Mouse (Mus musculus) yolk sac, embryonic 10.5 days (tissue): ENCODE data around the gene Ankrd17.

Experiments
- DNase-seq: peaks from one replicate; pipeline ENCODE4 v3.0.0-alpha.2; 2017; ENCODE audit warnings: low spot score

Gene Ankrd17

GRCm38 (mm10) chr5:90366121-90367066 lies at the start of gene Ankrd17:
Gene Ankrd17 (minus strand): TSS chr5:90366577.
- DNase-seq = peak; percentile 96

DNA sequence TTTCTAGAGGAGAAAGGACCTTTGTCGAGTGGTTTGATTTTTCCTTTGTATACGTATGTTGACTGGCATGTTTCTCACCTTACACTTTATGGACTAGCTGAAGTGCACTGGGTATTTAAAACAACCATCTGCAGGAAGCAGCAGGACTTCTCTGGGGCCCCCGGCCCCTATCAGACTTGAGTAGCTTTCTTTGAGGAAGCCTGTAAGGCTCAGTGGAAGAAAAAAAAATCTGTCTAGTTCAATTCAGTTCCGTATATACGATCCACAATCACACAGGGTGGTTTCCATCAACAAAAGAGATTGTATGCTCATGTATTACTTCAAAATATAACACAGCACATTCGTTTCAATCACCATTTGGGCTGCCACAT lies 48.5 kb upstream of the Ankrd17 start:
- DNase-seq = no peak

DNA sequence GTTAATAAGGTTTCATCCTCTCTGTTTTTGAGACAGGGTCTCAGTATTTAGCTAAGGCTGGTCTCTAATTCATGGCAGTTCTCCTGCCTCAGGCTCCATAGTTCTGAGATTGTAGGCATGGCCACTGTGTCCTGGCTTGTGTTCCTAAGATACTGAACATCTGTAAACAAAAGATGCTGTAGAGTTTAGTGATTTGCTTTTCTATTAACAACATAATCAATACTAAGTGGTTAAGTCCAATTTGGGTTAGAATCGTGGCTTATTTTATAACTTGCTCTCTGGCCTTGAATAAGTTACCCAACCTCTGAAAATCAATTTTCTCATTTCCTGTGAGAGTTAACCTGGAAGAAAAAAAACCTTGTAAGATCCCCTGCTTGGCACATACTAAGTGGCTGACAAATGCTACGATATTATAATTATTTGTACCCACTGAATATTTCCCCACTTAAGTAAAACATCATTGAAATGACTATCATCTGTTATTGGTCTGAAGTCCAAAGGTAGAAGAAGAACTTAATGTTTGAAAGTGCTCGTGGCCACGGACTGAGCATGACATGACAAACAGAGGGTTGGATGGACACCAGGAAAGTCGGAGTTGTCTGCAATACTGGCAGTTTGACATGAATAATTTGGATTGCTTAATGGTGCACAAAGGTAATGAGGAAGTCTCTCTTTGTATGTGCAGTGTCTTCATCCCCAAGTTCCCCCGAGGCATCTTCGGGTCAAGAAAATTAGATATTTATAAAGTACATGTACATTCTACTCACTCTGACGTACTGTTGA lies 48.0 kb upstream of the Ankrd17 start:
- DNase-seq = no peak

- peak; percentile 62 for DNase-seq
Observed at GRCm38 (mm10) chr5:90405210-90405609, 38.8 kb upstream of the Ankrd17 start.

DNA sequence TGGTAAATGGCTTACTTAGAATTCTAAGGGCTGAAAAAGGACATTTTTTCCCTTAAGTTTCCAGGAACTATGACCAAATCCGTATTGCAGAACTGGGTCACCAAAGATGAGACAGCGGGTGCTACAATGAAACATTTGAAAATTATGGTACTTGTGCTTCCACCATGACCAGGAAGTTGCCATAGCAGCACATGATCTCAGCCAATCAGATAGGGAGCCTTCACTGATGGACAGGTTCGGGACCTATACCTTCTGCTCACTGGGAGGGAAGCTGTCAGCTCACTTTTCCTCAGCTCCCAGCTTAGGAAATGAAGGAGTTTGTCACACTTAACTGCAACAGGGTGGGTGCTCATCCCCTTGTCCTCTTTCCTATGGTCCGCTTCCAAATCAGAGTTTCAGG lies 30.4 kb upstream of the Ankrd17 start:
- no peak for DNase-seq

GRCm38 (mm10) chr5:90394322-90394721 lies 27.9 kb upstream of the Ankrd17 start:
- no peak for DNase-seq

GRCm38 (mm10) chr5:90393764-90394163 lies 27.4 kb upstream of the Ankrd17 start:
- DNase-seq = no peak

- peak; percentile 50 for DNase-seq
Observed at GRCm38 (mm10) chr5:90383080-90383479, 16.7 kb upstream of the Ankrd17 start.

DNA sequence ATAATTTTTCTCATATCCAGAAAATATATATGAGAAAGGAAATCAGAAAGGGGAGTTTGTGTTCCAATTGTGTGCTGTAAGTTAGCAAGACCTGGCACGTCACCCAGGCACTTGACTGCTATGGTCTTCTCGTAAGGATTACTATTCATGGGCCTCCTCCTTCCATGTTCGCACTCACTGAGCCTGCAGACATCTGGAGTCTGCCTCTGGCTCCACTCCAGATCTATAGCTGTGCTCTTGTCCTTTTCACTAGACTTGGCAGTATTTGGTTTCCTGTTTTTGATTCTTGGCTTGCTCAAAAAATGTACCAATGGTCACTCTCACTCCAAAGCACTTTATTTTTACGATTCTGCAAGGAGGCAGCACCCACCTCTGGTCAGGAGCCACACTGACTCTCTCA lies 15.1 kb upstream of the Ankrd17 start:
- no peak for DNase-seq

- DNase-seq = no peak
Observed at GRCm38 (mm10) chr5:90373708-90374107, 7.3 kb upstream of the Ankrd17 start.

DNA sequence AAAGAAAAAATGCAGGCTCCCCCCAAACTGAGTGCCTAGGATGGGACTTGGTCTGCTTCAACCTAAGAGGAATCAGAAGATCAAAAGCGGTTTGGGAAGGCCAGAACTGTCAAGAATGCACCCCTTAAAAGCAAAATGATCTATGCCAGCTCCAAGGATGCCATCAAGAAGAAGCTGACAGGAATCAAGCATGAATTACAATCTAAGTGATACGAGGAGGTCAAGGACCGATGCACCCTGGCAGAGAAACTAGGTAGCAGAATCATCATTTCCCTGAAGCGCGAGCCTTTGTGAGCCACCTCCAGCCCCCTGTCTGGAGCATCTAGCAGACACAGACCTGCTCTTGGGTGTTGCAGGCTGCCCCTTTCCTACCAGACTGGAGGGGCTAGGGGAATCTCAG lies 4.0 kb upstream of the Ankrd17 start:
- DNase-seq = no peak

- no peak for DNase-seq
Observed at GRCm38 (mm10) chr5:90367067-90367303, 608 bp upstream of the Ankrd17 start, which contains the start of gene Gm9958. Gene Gm9958 (plus strand): TSS chr5:90367204.

GRCm38 (mm10) chr5:90365141-90365951 lies 1.0 kb downstream of the Ankrd17 start:
- peak; percentile 78 for DNase-seq

DNA sequence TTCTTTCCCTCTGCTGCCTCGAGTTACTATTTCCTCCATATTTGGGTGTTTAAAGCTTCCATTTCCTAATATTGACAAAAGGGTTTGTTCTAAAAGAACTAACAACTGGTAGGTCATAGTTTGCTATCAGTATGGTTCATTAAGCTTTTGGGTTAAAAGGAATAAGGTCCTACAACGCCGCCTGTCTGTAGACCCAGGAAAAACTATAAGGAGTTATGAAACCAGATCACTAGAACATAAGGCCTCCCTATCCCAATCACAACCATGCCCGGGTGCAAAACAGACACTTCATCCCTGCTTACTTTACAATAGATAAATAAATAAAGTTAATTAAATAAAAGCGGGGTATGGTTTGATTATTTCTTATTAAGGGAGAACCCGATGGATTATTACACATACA lies 1.9 kb downstream of the Ankrd17 start:
- peak; percentile 63 for DNase-seq

GRCm38 (mm10) chr5:90355824-90356223 lies 10.6 kb downstream of the Ankrd17 start:
- no peak for DNase-seq

DNA sequence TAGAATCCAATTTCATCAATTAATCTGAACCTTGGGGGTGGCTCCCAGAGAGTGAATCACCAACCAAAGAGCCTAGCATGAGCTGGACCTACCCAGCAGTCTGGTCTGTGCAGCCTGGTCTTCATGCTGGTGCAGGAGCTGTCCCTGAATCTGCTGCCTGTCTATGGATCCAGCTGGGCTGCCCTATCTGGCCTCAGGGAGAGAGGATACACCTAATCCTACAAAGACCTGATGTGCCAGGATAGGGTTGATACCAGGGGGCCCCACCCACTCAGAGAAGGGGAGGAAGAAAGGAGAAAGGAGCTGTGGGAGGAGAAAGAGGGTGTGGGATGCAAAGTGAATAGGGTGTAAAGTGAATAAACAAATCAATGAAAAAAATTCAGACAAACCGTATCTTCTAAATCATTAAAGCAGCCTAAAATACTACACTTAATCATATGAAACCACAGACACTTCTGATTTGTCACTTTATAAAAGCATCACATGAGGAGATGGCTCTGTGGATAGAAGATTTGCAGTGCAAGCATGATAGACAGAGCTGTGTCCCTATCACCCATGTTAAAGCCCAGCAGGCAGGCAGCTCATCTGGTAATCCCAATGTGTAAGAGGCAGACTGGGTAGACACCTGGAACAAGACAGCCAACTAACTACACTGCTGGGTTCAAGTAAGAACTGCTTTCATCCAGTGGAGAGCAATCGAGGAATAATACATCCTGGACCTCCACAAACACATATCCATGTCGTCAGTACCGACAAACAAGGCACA lies 12.6 kb downstream of the Ankrd17 start:
- DNase-seq = no peak

DNA sequence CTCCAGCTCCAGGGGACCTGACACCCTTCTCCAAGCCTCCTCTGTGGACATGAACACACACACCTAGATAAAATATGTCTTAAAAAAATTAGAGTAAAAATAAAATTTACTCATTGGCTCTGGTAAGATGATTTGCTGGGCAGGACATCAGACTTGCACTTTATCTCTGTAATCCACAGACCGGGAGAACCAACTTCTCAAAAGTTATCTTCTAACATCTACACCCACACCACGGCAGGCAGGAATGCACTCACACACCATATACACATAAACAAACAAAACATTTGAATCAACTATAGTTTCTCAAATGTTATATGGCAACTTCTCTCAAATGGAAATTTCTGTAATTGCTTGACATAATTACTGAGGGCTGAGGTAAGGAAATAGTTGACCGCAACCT lies 19.5 kb downstream of the Ankrd17 start:
- no peak for DNase-seq

- no peak for DNase-seq
Observed at GRCm38 (mm10) chr5:90340847-90341246, 25.5 kb downstream of the Ankrd17 start.

DNA sequence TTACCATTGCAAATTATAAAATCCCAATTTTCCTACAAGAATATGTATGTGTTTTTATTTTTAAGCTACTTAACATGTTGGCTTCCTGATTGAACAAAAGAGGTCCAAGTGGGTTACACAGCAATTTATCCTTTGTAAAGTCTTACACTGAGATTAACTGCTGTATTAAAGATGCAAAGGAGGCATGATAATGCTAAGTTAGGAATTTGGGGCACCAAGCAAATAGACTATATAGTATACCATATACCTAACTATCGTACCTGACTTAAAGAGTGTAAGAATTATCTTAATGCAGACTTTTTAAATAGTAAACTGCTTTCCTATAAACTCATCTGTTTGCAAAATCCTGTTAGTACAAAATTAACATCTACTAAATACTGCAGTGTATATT lies 26.4 kb downstream of the Ankrd17 start:
- no peak for DNase-seq

DNA sequence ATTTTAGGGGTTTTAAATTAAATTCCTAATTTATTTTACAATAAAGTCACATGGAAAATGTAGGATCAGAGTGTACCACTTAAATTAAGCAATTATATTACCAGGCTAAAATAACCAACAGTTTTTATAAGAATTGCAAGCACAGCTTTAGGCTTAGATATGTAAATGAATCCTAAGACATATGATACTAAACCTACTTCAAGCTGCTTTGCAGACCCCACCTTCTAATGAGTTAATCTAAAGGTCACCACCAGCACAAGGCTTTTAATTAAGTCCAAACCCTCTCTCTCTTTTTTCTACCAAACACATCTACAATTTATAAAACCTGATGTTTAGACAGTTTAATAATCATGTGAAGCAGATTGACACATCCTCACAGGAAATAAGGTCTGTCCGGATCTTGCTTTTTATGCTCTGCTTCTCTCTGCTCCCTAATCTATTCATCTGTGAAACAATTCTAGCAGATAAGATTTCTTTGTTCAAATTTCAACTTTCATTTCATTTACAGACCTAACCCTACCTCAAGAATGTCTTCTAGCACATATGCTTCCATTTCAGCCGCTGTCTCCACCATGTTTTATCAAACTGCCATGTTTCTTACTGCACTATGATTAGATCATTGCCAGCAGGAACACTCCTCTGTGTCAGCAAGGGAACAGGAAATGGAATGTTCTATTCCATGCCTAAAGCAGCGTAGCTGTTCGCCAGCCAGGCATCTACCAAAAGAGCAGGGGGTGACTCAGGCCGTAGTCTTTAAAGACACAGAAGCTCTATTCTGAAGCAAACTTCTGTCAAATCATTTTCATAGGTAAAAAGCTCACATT lies 27.0 kb downstream of the Ankrd17 start:
- no peak for DNase-seq
